Mouse (Mus musculus): ENCODE results near the gene Kansl2. TPM values are rescaled to one million over a fixed set of nuclear protein-coding genes. Genes with fewer than 3 reads are reported as not detected.

Gene Kansl2
- polyA plus RNA-seq, 1 experiment from 2014 or later: 90.4 TPM

DNA sequence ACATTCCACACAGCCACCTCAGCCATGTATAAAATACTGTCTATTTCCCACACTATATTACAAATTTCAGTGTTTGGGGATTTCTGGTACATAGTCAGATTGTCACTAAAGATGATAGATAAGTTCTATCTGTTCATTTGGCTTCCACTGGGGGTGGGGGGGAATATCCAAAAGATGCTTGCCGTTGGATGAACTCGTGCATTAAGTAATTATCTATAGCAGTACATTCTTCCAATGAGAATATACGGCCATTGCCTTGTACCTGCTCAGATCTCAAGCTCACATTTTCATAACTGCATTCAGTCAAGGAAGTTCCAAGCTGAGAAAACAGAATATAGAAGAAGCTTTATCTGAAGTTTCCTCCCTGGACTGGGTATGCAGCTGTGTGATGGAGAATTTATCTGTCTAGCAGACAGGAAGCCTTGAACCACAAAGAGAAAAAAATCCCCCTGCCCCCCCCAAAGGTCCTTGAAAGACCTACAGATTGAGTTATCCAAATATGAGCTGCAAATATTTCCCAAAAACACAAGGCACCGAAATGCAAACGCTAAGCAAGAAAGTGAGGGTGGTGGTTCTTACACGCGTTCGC is 47.5 kb downstream of the Kansl2 start:
- Histone ChIP-seq H3K36me3 (ENCODE audit: control insufficient read depth, insufficient read depth, low read length) (no peaks in the 10 kb centered on the region), H3K4me3 (ENCODE audit: low read length) (no peak overlapping the region), H3K27me3 (replicated peaks; ENCODE audit: control insufficient read depth, insufficient read depth, low read length) (no peaks in the 10 kb centered on the region), H3K27ac (ENCODE audit: low read depth, low read length) (no peak overlapping the region), H3K4me2 (ENCODE audit: low read length) (no peak overlapping the region), H3K4me1 (ENCODE audit: control insufficient read depth, insufficient read depth, low read depth, low read length) (no peaks in the 10 kb centered on the region), H3K9me3 (ENCODE audit: control insufficient read depth, low read length) (no peaks in the 10 kb centered on the region), H3K9ac (ENCODE audit: low read depth, low read length) (no peak overlapping the region)
- ATAC-seq: no peak
- 96% methylated on average over 8 of the region's 8 CpGs for WGBS

DNA sequence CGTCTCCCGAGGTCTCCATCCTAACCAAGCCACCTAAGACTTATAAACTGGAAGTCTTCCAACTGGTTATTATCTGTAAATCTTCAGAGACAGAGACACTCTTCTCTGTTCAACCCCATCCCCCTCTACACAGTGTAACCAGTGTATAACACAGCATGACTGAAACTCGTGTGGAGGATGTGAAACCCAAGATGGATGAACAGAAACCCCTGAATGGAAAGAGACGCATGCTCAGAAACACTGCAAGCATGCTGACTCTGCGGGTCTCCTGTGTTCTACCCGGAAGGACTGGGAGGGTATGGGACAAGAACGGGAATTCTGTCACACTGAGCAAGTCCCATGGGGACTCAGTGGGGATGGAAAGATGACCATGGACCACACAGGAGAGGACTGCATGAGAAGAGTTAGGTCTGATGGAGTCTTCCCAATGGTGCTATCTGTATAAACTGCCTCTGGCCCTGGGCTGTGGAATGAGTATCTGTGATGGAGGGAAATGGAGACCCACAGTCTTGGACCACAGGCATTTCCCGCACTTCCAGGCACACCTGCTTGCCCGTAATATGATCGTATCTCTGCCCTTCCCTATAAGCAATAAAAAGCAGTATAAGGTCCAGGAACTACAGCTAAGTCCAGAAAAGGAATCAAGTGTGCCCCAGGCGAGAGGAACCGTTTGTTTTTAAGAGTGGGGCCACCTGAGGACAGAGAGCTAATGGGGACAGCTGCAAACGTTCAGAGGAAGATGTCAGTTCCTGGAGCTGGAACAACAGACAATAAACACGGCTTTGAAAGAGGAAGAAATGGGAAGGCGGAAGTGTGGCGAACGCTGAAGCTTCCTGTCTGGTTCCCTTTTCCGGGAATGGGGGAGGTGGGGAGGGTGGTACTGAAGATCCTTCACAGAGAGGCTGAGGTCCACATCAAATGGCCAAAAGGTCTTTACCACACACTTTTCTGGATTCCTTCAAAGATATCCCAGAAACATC is 49.9 kb downstream of the Kansl2 start:
- Histone ChIP-seq H3K36me3 (ENCODE audit: control insufficient read depth, insufficient read depth, low read length) (no peaks in the 10 kb centered on the region), H3K27ac (ENCODE audit: low read depth, low read length) (no peak overlapping the region), H3K4me2 (ENCODE audit: low read length) (no peak overlapping the region), H3K4me1 (ENCODE audit: control insufficient read depth, insufficient read depth, low read depth, low read length) (no peaks in the 10 kb centered on the region), H3K4me3 (ENCODE audit: low read length) (no peak overlapping the region), H3K9me3 (ENCODE audit: control insufficient read depth, low read length) (no peaks in the 10 kb centered on the region), H3K9ac (ENCODE audit: low read depth, low read length) (no peak overlapping the region), H3K27me3 (replicated peaks; ENCODE audit: control insufficient read depth, insufficient read depth, low read length) (no peaks in the 10 kb centered on the region)
- no peak for ATAC-seq
- WGBS: 78% methylated on average over 18 of the region's 18 CpGs

DNA sequence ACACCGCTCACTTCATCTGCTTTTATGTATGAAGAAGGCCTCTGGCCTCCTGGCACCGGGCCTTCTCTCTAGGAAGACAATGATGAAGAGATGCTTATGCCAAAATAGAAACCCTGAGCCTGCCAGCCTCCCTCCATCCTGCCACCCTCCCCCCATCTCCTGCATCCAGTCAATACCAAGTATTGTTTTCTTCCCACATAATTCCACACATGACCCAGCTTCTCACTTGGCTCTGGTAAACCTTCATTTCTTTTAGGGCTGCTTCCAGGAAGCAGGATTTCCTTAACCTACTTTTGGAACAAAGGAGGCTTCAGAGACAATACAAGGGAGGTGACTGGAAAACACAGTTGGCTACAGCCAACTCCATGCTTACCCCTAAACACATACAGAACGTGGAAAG is 51.4 kb downstream of the Kansl2 start, which contains the start of gene Lalba:
Gene Lalba, minus strand, starts transcription at position 21 of the 400 bp plus-strand sequence.
- Histone ChIP-seq H3K4me3 (ENCODE audit: low read length) (no peak within 1 kb of the TSS), H3K27me3 (replicated peaks; ENCODE audit: control insufficient read depth, insufficient read depth, low read length) (no peaks in the 10 kb centered on the region), H3K9ac (ENCODE audit: low read depth, low read length) (no peak within 1 kb of the TSS), H3K4me1 (ENCODE audit: control insufficient read depth, insufficient read depth, low read depth, low read length) (no peaks in the 10 kb centered on the region), H3K9me3 (ENCODE audit: control insufficient read depth, low read length) (no peaks in the 10 kb centered on the region), H3K36me3 (ENCODE audit: control insufficient read depth, insufficient read depth, low read length) (no peaks in the 10 kb centered on the region), H3K4me2 (ENCODE audit: low read length) (no peak within 1 kb of the TSS), H3K27ac (ENCODE audit: low read depth, low read length) (no peak within 1 kb of the TSS)
- WGBS: 67% methylated on average over 3 of the region's 3 CpGs
- no peak for ATAC-seq

DNA sequence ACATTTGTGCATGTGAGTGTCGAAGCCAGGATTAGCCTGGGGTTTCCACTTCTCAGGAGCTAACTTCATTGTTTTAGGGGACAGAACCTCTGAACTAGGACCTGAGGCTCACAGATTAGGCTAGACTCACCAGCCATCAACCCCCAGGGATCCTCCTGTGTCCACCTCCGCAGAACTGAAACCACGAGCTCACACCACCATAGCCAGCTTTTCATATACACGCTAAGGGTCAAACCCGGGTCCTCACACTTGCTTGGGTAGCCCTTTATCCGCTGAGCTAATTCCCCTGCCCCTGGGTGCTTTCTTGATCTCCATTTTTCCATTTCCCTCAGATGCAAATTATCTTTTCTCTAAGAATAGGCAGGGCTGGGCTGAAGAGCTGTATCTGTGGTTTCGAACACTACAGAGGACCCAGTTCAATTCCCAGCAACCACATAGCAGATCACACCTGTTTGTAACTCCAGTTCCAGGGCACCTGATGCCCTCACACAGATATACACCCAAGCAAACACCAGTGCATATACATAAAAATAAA is 54.4 kb downstream of the Kansl2 start:
- H3K4me2 ChIP-seq (ENCODE audit: low read length): no peak overlapping the region
- WGBS: 79% methylated on average over 7 of the region's 7 CpGs
- no peak overlapping the region for H3K9ac ChIP-seq (ENCODE audit: low read depth, low read length)
- no peak overlapping the region for H3K4me3 ChIP-seq (ENCODE audit: low read length)
- no peak overlapping the region for H3K27ac ChIP-seq (ENCODE audit: low read depth, low read length)
- H3K36me3 ChIP-seq (ENCODE audit: control insufficient read depth, insufficient read depth, low read length): no peaks in the 10 kb centered on the region
- no peaks in the 10 kb centered on the region for H3K4me1 ChIP-seq (ENCODE audit: control insufficient read depth, insufficient read depth, low read depth, low read length)
- no peaks in the 10 kb centered on the region for H3K27me3 ChIP-seq (replicated peaks; ENCODE audit: control insufficient read depth, insufficient read depth, low read length)
- H3K9me3 ChIP-seq (ENCODE audit: control insufficient read depth, low read length): no peaks in the 10 kb centered on the region
- ATAC-seq: no peak

DNA sequence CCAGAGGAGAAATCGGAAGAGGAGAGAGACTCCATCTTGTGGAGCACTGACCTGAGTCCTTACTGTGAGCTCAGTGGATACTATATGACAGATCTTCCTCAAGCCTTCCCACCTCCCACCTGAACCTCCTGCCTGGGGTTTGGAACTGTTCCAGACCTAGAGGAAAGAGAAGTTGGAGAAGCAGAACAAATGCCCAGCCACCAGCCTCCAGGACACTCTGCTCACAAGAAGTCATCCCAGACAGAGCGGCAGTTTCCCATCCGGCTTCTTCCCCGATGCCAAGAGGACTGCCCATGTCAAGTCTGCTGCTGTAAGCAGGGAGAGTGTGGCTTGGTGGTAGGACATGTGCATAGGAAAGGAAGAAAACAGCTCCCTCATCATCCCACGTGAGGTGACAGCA is 57.8 kb downstream of the Kansl2 start:
- 75% methylated on average over 5 of the region's 5 CpGs for WGBS
- H3K36me3 ChIP-seq (ENCODE audit: control insufficient read depth, insufficient read depth, low read length): no peaks in the 10 kb centered on the region
- no peak overlapping the region for H3K9ac ChIP-seq (ENCODE audit: low read depth, low read length)
- no peaks in the 10 kb centered on the region for H3K4me1 ChIP-seq (ENCODE audit: control insufficient read depth, insufficient read depth, low read depth, low read length)
- no peak overlapping the region for H3K27ac ChIP-seq (ENCODE audit: low read depth, low read length)
- no peak overlapping the region for H3K4me2 ChIP-seq (ENCODE audit: low read length)
- no peaks in the 10 kb centered on the region for H3K9me3 ChIP-seq (ENCODE audit: control insufficient read depth, low read length)
- no peak overlapping the region for H3K4me3 ChIP-seq (ENCODE audit: low read length)
- no peak for ATAC-seq
- H3K27me3 ChIP-seq (replicated peaks; ENCODE audit: control insufficient read depth, insufficient read depth, low read length): no peaks in the 10 kb centered on the region

DNA sequence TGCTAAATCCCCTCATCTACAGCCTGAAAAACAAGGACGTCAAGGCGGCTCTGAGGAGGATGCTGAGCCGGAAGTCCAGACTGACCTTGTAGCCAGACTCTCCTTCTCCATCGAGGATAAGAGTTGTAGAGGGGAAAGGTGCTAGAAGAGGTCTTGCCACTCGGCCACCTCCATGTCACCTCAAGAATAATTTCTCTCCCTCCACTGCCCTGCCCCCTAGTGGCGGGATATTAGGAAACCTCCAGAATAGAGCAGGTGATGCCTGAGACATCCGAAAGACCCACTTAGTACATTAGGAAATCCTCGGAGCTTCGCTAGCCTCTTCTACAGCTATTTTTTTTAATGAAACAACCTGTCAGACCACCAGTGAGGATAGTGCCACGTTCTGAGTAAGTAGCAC is 58.7 kb downstream of the Kansl2 start:
- 60% methylated on average over 10 of the region's 10 CpGs for WGBS
- Histone ChIP-seq H3K9me3 (ENCODE audit: control insufficient read depth, low read length) (no peaks in the 10 kb centered on the region), H3K27me3 (replicated peaks; ENCODE audit: control insufficient read depth, insufficient read depth, low read length) (no peaks in the 10 kb centered on the region), H3K27ac (ENCODE audit: low read depth, low read length) (no peak overlapping the region), H3K36me3 (ENCODE audit: control insufficient read depth, insufficient read depth, low read length) (no peaks in the 10 kb centered on the region), H3K4me3 (ENCODE audit: low read length) (no peak overlapping the region), H3K9ac (ENCODE audit: low read depth, low read length) (no peak overlapping the region), H3K4me2 (ENCODE audit: low read length) (no peak overlapping the region), H3K4me1 (ENCODE audit: control insufficient read depth, insufficient read depth, low read depth, low read length) (no peaks in the 10 kb centered on the region)
- ATAC-seq: no peak

DNA sequence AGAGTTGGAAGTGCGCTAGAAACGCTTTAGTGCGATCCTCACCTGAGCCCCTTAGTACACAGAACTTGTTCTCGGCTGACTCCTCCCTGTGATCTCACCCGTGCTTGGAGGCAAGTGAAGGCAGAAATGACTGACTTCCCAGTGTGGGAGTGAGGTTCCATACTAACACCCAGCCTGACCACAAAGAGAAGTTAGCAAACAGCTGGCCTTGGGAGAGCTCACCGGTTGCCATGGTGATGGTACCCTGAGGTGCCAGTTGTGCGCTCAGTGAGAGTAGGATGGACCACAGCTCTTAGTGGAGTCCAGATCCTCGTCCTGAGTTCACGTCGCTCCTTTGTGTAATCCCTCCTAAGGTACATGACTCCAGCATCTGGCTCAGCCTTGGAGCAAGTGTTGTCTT is 59.1 kb downstream of the Kansl2 start:
- Histone ChIP-seq H3K4me1 (ENCODE audit: control insufficient read depth, insufficient read depth, low read depth, low read length) (no peaks in the 10 kb centered on the region), H3K36me3 (ENCODE audit: control insufficient read depth, insufficient read depth, low read length) (no peaks in the 10 kb centered on the region), H3K9me3 (ENCODE audit: control insufficient read depth, low read length) (no peaks in the 10 kb centered on the region), H3K9ac (ENCODE audit: low read depth, low read length) (no peak overlapping the region), H3K27me3 (replicated peaks; ENCODE audit: control insufficient read depth, insufficient read depth, low read length) (no peaks in the 10 kb centered on the region), H3K4me3 (ENCODE audit: low read length) (no peak overlapping the region), H3K4me2 (ENCODE audit: low read length) (no peak overlapping the region), H3K27ac (ENCODE audit: low read depth, low read length) (no peak overlapping the region)
- WGBS: 76% methylated on average over 10 of the region's 10 CpGs
- ATAC-seq: no peak

DNA sequence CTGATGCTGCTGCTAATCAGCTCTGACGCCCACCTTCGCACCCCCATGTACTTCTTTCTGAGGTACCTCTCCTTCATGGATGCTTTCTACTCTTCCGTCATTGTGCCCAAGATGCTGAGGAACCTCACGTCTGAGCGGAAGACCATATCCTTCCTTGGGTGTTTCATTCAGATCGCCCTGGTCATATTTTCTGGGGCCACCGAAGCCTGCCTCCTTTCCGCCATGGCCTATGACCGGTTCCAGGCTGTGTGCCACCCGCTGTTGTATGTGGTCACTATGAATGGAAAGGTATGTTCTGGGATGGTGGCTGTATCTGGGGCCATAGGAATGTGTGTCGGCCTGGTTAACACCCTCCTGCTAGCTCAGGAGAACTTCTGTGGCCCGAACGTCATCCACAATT is 62.5 kb downstream of the Kansl2 start:
- no peak overlapping the region for H3K4me2 ChIP-seq (ENCODE audit: low read length)
- H3K4me3 ChIP-seq (ENCODE audit: low read length): no peak overlapping the region
- H3K9me3 ChIP-seq (ENCODE audit: control insufficient read depth, low read length): no peaks in the 10 kb centered on the region
- no peaks in the 10 kb centered on the region for H3K4me1 ChIP-seq (ENCODE audit: control insufficient read depth, insufficient read depth, low read depth, low read length)
- H3K27ac ChIP-seq (ENCODE audit: low read depth, low read length): no peak overlapping the region
- H3K36me3 ChIP-seq (ENCODE audit: control insufficient read depth, insufficient read depth, low read length): no peaks in the 10 kb centered on the region
- no peak for ATAC-seq
- WGBS: 93% methylated on average over 13 of the region's 13 CpGs
- H3K9ac ChIP-seq (ENCODE audit: low read depth, low read length): no peak overlapping the region
- no peaks in the 10 kb centered on the region for H3K27me3 ChIP-seq (replicated peaks; ENCODE audit: control insufficient read depth, insufficient read depth, low read length)

DNA sequence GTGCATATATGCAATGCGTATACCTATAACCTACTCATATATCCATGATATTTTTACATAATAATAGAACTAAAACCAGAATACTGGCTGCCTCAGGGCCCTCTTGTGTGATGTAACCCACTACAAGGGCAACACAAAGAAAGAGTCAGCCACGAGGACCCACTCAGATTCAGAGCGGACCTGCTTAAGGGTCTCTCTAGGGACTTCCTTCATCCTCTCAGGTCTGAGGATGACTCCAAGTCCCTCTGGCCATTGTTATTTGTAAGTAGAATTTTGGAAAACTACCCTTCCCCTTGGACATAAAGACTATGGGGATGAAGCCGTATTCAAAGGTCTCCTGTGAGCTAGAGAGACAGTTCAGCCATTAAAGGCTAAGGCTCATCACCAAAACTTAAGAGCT is 64.5 kb downstream of the Kansl2 start, which contains the start of gene OR5BS1P:
Gene OR5BS1P, plus strand, starts transcription at position 301 of the 400 bp plus-strand sequence.
- ATAC-seq: no peak
- 88% methylated on average over 4 of the region's 4 CpGs for WGBS
- Histone ChIP-seq H3K9me3 (ENCODE audit: control insufficient read depth, low read length) (no peaks in the 10 kb centered on the region), H3K4me3 (ENCODE audit: low read length) (no peak within 1 kb of the TSS), H3K27ac (ENCODE audit: low read depth, low read length) (no peak within 1 kb of the TSS), H3K27me3 (replicated peaks; ENCODE audit: control insufficient read depth, insufficient read depth, low read length) (no peaks in the 10 kb centered on the region), H3K9ac (ENCODE audit: low read depth, low read length) (no peak within 1 kb of the TSS), H3K36me3 (ENCODE audit: control insufficient read depth, insufficient read depth, low read length) (no peaks in the 10 kb centered on the region), H3K4me2 (ENCODE audit: low read length) (no peak within 1 kb of the TSS), H3K4me1 (ENCODE audit: control insufficient read depth, insufficient read depth, low read depth, low read length) (no peaks in the 10 kb centered on the region)
